Mouse (Mus musculus) liver, adult 2 months (tissue): ENCODE results near the gene 3110040M04Rik.

Experiments
- CTCF ChIP-seq: fragments of 200-500 bp; IDR thresholded peaks from 2 replicates; pipeline ENCODE4 v1.5.1; 2011; ENCODE audit warnings: low read depth, low read length, control low read depth
- POLR2A ChIP-seq: fragments of 200-500 bp; IDR thresholded peaks from 2 replicates; pipeline ENCODE4 v1.6.1; 2011; ENCODE audit warnings: low read length, control low read depth; ENCODE audit not compliant: insufficient read depth; ENCODE audit errors: extremely low read depth

GRCm38 (mm10) chr1:151251194-151252010, 47.5 kb downstream of the 3110040M04Rik start:
- no peak for TF ChIP-seq POLR2A
- TF ChIP-seq CTCF = no peak
